Mouse (Mus musculus) liver, adult 2 months (tissue): Measurements from ENCODE around the gene Atp9a.

Experiments used
- CTCF ChIP-seq: fragments of 200-500 bp; IDR thresholded peaks from 2 replicates; pipeline ENCODE4 v1.5.1; 2011; ENCODE audit warnings: low read depth, low read length, control low read depth
- POLR2A ChIP-seq: fragments of 200-500 bp; IDR thresholded peaks from 2 replicates; pipeline ENCODE4 v1.6.1; 2011; ENCODE audit warnings: low read length, control low read depth; ENCODE audit not compliant: insufficient read depth; ENCODE audit errors: extremely low read depth

DNA sequence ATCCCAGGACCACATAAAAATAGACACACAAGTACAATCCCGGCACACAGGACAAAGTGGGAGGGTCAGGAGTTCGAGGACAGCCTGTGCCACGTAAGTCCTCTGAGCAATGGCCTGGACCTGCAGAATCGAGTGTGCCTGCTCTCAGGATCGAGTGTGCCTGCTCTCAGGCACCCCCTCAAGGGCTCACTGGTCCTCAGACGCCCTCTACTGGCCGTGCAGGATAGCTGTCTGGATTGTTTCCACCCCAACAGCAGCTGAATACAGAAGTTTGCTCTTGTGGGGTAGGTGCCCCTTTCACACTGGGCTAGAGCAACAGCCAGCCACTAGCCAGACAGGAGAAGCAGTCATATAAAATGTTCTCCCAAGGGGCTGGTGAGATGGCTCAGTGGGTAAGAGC is 90.5 kb downstream of the Atp9a start:
- peak; percentile 75 for TF ChIP-seq CTCF
- no peak for TF ChIP-seq POLR2A
